Mouse (Mus musculus): Measurements from ENCODE around the gene Slc8a1.

DNA sequence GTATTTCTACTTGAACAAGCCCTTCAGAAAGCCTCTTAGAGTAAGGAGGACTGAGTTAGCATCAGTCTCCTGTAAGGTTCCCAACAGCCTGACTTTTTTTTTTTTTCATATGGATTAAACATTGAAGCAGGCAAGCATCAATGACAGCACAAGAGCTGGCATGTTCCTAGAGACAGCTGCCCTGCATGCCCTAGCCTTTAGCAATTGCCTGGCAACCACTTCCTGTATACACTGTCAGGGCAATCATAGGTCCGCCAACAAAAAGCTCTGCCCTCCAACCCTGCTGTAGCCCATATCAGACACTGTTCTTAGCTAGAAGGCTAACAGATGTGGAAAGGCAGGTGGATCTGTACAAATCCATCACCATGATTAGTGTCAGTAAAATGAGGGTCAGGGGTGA lies 85.2 kb downstream of the Slc8a1 start:
- TF ChIP-seq EP300 (IDR thresholded peaks at IDR 0.05; ENCODE audit: low read depth) (no peak), CTCF (IDR thresholded peaks at IDR 0.05; ENCODE audit: low read depth) (no peak)
